Mouse (Mus musculus) cerebellum, postnatal 14 days (tissue): ENCODE measurements at regions not wholly inside any gene's neighbourhood (a gene's known extent, or its start where the extent isn't known, plus 50 kb on each side); places are given as distances from the start of the nearest gene placed in this dataset.

Experiments
- DNase-seq, 2 experiments: peaks; one replicate each; pipeline ENCODE4 v3.0.0; 2021; ENCODE audit warnings: mixed read lengths in 2 of 2

GRCm38 (mm10) chr13:80611937-80612336 lies 271.2 kb upstream of the Arrdc3 start:
- DNase-seq = no peak

GRCm38 (mm10) chr13:80613167-80613883 lies 269.9 kb upstream of the Arrdc3 start:
- no peak for DNase-seq

GRCm38 (mm10) chr13:80613884-80614247 lies 269.3 kb upstream of the Arrdc3 start:
- peak in 1 of 2 experiments; percentile 14 for DNase-seq

GRCm38 (mm10) chr13:80614971-80615370 lies 268.2 kb upstream of the Arrdc3 start:
- no peak for DNase-seq

GRCm38 (mm10) chr13:80623005-80623404 lies 260.2 kb upstream of the Arrdc3 start:
- DNase-seq = no peak

GRCm38 (mm10) chr13:80641334-80641733 lies 241.8 kb upstream of the Arrdc3 start:
- peak; percentile 5 to 37 for DNase-seq

- DNase-seq = no peak
Observed at GRCm38 (mm10) chr13:80647578-80647977, 235.6 kb upstream of the Arrdc3 start.

- DNase-seq = no peak
Observed at GRCm38 (mm10) chr13:80652967-80653539, 230.1 kb upstream of the Arrdc3 start.

GRCm38 (mm10) chr13:80666186-80666713 lies 216.9 kb upstream of the Arrdc3 start:
- DNase-seq = no peak

GRCm38 (mm10) chr13:80689871-80690270 lies 193.3 kb upstream of the Arrdc3 start:
- no peak for DNase-seq

GRCm38 (mm10) chr13:80690654-80691386 lies 192.4 kb upstream of the Arrdc3 start:
- DNase-seq = no peak

GRCm38 (mm10) chr13:80695549-80696150 lies 187.5 kb upstream of the Arrdc3 start:
- no peak for DNase-seq

- DNase-seq = peak; percentile 82 to 85
Observed at GRCm38 (mm10) chr13:80709531-80710306, 173.5 kb upstream of the Arrdc3 start.

- DNase-seq = no peak
Observed at GRCm38 (mm10) chr13:80719313-80719712, 163.9 kb upstream of the Arrdc3 start.

- no peak for DNase-seq
Observed at GRCm38 (mm10) chr13:80723215-80724006, 159.8 kb upstream of the Arrdc3 start.

GRCm38 (mm10) chr13:80729202-80729601 lies 154.0 kb upstream of the Arrdc3 start:
- DNase-seq = no peak

GRCm38 (mm10) chr13:80745991-80746390 lies 137.2 kb upstream of the Arrdc3 start:
- DNase-seq = no peak

- peak; percentile 47 to 62 for DNase-seq
Observed at GRCm38 (mm10) chr13:80747022-80747421, 136.2 kb upstream of the Arrdc3 start.
